Mouse (Mus musculus) stomach, postnatal 0 days (tissue): ENCODE measurements around the gene Gm266. TPM values are rescaled to one million over a fixed set of nuclear protein-coding genes. Genes with fewer than 3 reads are reported as not detected.

Experiments
- ATAC-seq: fragments of 200-750 bp; cut with Nextera tagmentation; 2 replicates; pipeline ENCODE4 v1.8.0; 2017; ENCODE audit not compliant: low FRiP score, low TSS enrichment
- DNase-seq: peaks from one replicate; pipeline ENCODE4 v3.0.0-alpha.2; 2016; ENCODE audit warnings: low spot score
- H3K27ac ChIP-seq: fragments of 300-500 bp; sonication (generic); replicated peaks from 2 replicates; pipeline ENCODE4 v1.5.1; 2014; ENCODE audit warnings: mild to moderate bottlenecking, control low read depth
- H3K27me3 ChIP-seq: fragments of 300-500 bp; sonication (generic); 2 replicates; pipeline ENCODE4 v1.6.1; 2014; ENCODE audit warnings: low read length; ENCODE audit not compliant: control insufficient read depth, insufficient read depth
- H3K36me3 ChIP-seq: fragments of 300-500 bp; sonication (generic); 2 replicates; pipeline ENCODE4 v1.6.1; 2014; ENCODE audit warnings: low read length, mixed read lengths; ENCODE audit not compliant: control insufficient read depth, insufficient read depth
- H3K4me1 ChIP-seq: fragments of 300-500 bp; sonication (generic); replicated peaks from 2 replicates; pipeline ENCODE4 v1.6.1; 2014; ENCODE audit warnings: antibody characterized with exemption; ENCODE audit not compliant: control insufficient read depth, insufficient read depth
- H3K4me2 ChIP-seq: fragments of 300-500 bp; sonication (generic); replicated peaks from 2 replicates; pipeline ENCODE4 v1.6.1; 2014; ENCODE audit warnings: low read depth, mild to moderate bottlenecking, control low read depth, moderate library complexity
- H3K4me3 ChIP-seq: fragments of 300-500 bp; sonication (generic); 2 replicates; pipeline ENCODE4 v1.5.1; 2014; ENCODE audit warnings: low read depth, low read length, control low read depth
- H3K9ac ChIP-seq: fragments of 300-500 bp; sonication (generic); 2 replicates; pipeline ENCODE4 v1.6.1; 2014; ENCODE audit warnings: mild to moderate bottlenecking, low read length, control low read depth, mixed read lengths
- H3K9me3 ChIP-seq: fragments of 300-500 bp; sonication (generic); 2 replicates; pipeline ENCODE4 v1.6.1; 2016; ENCODE audit warnings: low read length; ENCODE audit not compliant: control insufficient read depth
- CTCF ChIP-seq: IDR thresholded peaks from 2 replicates; pipeline ENCODE4 v1.5.1; 2016; ENCODE audit warnings: antibody characterized with exemption, low read depth, mild to moderate bottlenecking, moderate library complexity
- EP300 ChIP-seq: optimal IDR thresholded peaks from 2 replicates; pipeline ENCODE3; 2016; ENCODE audit warnings: antibody characterized with exemption
- WGBS: fragments of 180-500 bp; shearing (Covaris S2); extraction: QIAGEN DNeasy Blood & Tissue Kit; methylation state at CpG from one replicate; pipeline ENCODE4 v1.1.7; 2014; 5-methylcytosine and 5-hydroxymethylcytosine counted together
- polyA plus RNA-seq: library from polyadenylated mRNA; unstranded; fragments of >200 nt; fragmentation: Nextera tagmentation; extraction: Ambion mirVana; gene quantifications from 2 replicates; pipeline ENCODE4 v1.2.1, GENCODE M21; 2015

Gene Gm266
- polyA plus RNA-seq, 1 experiment from 2014 or later = 12.5 TPM

- H3K4me2 ChIP-seq = no peak overlapping the region
- no peak for DNase-seq
- H3K36me3 ChIP-seq = no peaks in the 10 kb centered on the region
- no peak for ATAC-seq
- H3K4me3 ChIP-seq = no peak overlapping the region
- no peaks in the 10 kb centered on the region for H3K27me3 ChIP-seq
- H3K27ac ChIP-seq = no peak overlapping the region
- TF ChIP-seq CTCF (no peak), EP300 (no peak)
- H3K9me3 ChIP-seq = no peaks in the 10 kb centered on the region
- no peak overlapping the region for H3K9ac ChIP-seq
- WGBS = 84% methylated on average over 10 of the region's 10 CpGs
- H3K4me1 ChIP-seq = no peaks in the 10 kb centered on the region
Observed at GRCm38 (mm10) chr12:111507962-111508361, 22.3 kb upstream of the Gm266 start.

GRCm38 (mm10) chr12:111507001-111507400 lies 21.4 kb upstream of the Gm266 start:
- Histone ChIP-seq H3K4me2 (no peak overlapping the region), H3K27ac (no peak overlapping the region), H3K4me3 (no peak overlapping the region), H3K36me3 (no peaks in the 10 kb centered on the region), H3K27me3 (no peaks in the 10 kb centered on the region), H3K9ac (no peak overlapping the region), H3K4me1 (no peaks in the 10 kb centered on the region), H3K9me3 (no peaks in the 10 kb centered on the region)
- TF ChIP-seq CTCF (peak; percentile 25; the same call in 1 of the 2 replicates), EP300 (no peak)
- 52% methylated on average over 5 of the region's 5 CpGs for WGBS
- ATAC-seq (no peak), DNase-seq (no peak)

- 3% methylated on average over 12 of the region's 12 CpGs for WGBS
- Histone ChIP-seq H3K27ac (no peak overlapping the region), H3K4me2 (peak overlapping the region; percentile 47), H3K9me3 (no peaks in the 10 kb centered on the region), H3K9ac (no peak overlapping the region), H3K4me1 (no peaks in the 10 kb centered on the region), H3K27me3 (no peaks in the 10 kb centered on the region), H3K4me3 (peak overlapping the region; percentile 33), H3K36me3 (no peaks in the 10 kb centered on the region)
- TF ChIP-seq EP300 (no peak), CTCF (peak; percentile 95)
- DNase-seq (peak; percentile 85), ATAC-seq (peak; percentile 55; the same call in 1 of the 2 replicates)
Observed at GRCm38 (mm10) chr12:111504904-111505303, 19.3 kb upstream of the Gm266 start.

GRCm38 (mm10) chr12:111503571-111503970 lies 17.9 kb upstream of the Gm266 start:
- H3K27ac ChIP-seq = no peak overlapping the region
- H3K4me1 ChIP-seq = no peaks in the 10 kb centered on the region
- ATAC-seq (no peak), DNase-seq (no peak)
- 73% methylated on average over 5 of the region's 5 CpGs for WGBS
- no peaks in the 10 kb centered on the region for H3K9me3 ChIP-seq
- no peak overlapping the region for H3K4me3 ChIP-seq
- no peak for TF ChIP-seq EP300
- no peak for TF ChIP-seq CTCF
- no peak overlapping the region for H3K4me2 ChIP-seq
- no peak overlapping the region for H3K9ac ChIP-seq
- no peaks in the 10 kb centered on the region for H3K27me3 ChIP-seq
- H3K36me3 ChIP-seq = no peaks in the 10 kb centered on the region

GRCm38 (mm10) chr12:111503063-111503567 lies 17.5 kb upstream of the Gm266 start:
- Histone ChIP-seq H3K4me3 (no peak overlapping the region), H3K9me3 (no peaks in the 10 kb centered on the region), H3K27me3 (no peaks in the 10 kb centered on the region), H3K9ac (no peak overlapping the region), H3K4me1 (no peaks in the 10 kb centered on the region), H3K27ac (no peak overlapping the region), H3K36me3 (no peaks in the 10 kb centered on the region), H3K4me2 (no peak overlapping the region)
- DNase-seq = no peak
- no peak for ATAC-seq
- 78% methylated on average over 12 of the region's 12 CpGs for WGBS
- TF ChIP-seq CTCF (no peak), EP300 (no peak)

GRCm38 (mm10) chr12:111500725-111501124 lies 15.1 kb upstream of the Gm266 start:
- ATAC-seq (no peak), DNase-seq (no peak)
- Histone ChIP-seq H3K4me2 (no peak overlapping the region), H3K27me3 (no peaks in the 10 kb centered on the region), H3K4me1 (no peaks in the 10 kb centered on the region), H3K36me3 (no peaks in the 10 kb centered on the region), H3K27ac (no peak overlapping the region), H3K9me3 (no peaks in the 10 kb centered on the region), H3K4me3 (no peak overlapping the region), H3K9ac (no peak overlapping the region)
- TF ChIP-seq CTCF = no peak
- TF ChIP-seq EP300 = no peak
- 31% methylated on average over 5 of the region's 5 CpGs for WGBS
